Mouse (Mus musculus): ENCODE measurements around the gene Plekha1. TPM values are rescaled to one million over a fixed set of nuclear protein-coding genes. Genes with fewer than 3 reads are reported as not detected.
A peak's percentile ranks its signal among the peaks of the same experiment; 100 is the strongest.

The Plekha1 gene
- total and polyA plus RNA-seq, 3 experiments, result 0.22 TPM; not detected in 2

GRCm38 (mm10) chr7:130827431-130827830 is 38.1 kb upstream of the Plekha1 start:
- peaks cover 77% of the 10 kb centered on the region for H3K9me3 ChIP-seq (replicated peaks)
- no peaks in the 10 kb centered on the region for H3K4me1 ChIP-seq (ENCODE audit: insufficient read depth, low read depth, low read length)
- DNase-seq (ENCODE audit: low spot score), result no peak
- no peaks in the 10 kb centered on the region for H3K27me3 ChIP-seq (ENCODE audit: insufficient read depth, low read length)
- ATAC-seq (ENCODE audit: extremely low read depth, insufficient number of reproducible peaks, low FRiP score, poor library complexity, severe bottlenecking), result no peak
- no peaks in the 10 kb centered on the region for H3K36me3 ChIP-seq (replicated peaks)
- H3K4me3 ChIP-seq (ENCODE audit: low read depth, low read length), result no peak overlapping the region
- TF ChIP-seq GATA2 (IDR thresholded peaks at IDR 0.05; ENCODE audit: borderline replicate concordance, low read depth, low read length) (no peak), GATA1 (IDR thresholded peaks at IDR 0.05; ENCODE audit: borderline replicate concordance, low read length) (no peak)

DNA sequence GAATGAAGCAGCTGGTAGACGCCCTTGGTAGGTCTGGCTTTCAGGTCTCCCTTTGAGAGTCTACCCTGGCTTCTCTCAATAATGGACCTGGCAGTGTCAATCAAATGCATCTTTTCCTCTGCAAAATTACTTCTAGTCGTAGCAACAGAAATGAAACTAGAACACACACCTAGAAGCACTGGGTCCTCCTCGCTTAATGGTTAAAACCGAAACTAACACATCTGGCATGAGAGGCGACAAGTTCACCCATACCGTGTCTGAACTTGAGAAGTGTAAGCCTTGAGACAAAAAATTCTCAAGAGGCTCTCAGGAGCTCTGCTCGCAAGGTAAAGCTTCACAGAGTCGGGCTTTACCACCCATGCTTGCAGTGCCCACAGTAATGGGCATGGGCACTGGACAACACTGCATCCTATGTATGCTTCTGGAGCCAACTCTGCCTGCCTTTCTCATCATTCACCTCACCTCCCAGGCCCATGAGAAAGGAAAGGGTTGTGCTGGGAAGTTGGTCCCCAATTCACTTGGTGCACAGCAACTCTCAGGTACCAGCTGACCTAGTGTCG is 37.6 kb upstream of the Plekha1 start:
- Histone ChIP-seq H3K4me1 (ENCODE audit: insufficient read depth, low read depth, low read length) (no peaks in the 10 kb centered on the region), H3K27me3 (ENCODE audit: insufficient read depth, low read length) (no peaks in the 10 kb centered on the region), H3K36me3 (replicated peaks) (no peaks in the 10 kb centered on the region), H3K4me3 (ENCODE audit: low read depth, low read length) (no peak overlapping the region), H3K9me3 (replicated peaks) (peaks cover 75% of the 10 kb centered on the region)
- TF ChIP-seq GATA1 (IDR thresholded peaks at IDR 0.05; ENCODE audit: borderline replicate concordance, low read length) (no peak), GATA2 (IDR thresholded peaks at IDR 0.05; ENCODE audit: borderline replicate concordance, low read depth, low read length) (no peak), POLR2AphosphoS5 (IDR thresholded peaks at IDR 0.05; ENCODE audit: insufficient replicate concordance, low read depth, low read length) (no peak), CTCF (IDR thresholded peaks at IDR 0.05; ENCODE audit: low read depth, low read length) (no peak), TAL1 (conservative IDR thresholded peaks at IDR 0.05; ENCODE audit: low read depth, low read length) (no peak)
- no peak for ATAC-seq (ENCODE audit: extremely low read depth, insufficient number of reproducible peaks, low FRiP score, poor library complexity, severe bottlenecking)
- DNase-seq (ENCODE audit: low spot score), result no peak

- no peaks in the 10 kb centered on the region for H3K4me1 ChIP-seq (ENCODE audit: insufficient read depth, low read depth, low read length)
Measured at GRCm38 (mm10) chr7:130828475-130828874, 37.1 kb upstream of the Plekha1 start.

DNA sequence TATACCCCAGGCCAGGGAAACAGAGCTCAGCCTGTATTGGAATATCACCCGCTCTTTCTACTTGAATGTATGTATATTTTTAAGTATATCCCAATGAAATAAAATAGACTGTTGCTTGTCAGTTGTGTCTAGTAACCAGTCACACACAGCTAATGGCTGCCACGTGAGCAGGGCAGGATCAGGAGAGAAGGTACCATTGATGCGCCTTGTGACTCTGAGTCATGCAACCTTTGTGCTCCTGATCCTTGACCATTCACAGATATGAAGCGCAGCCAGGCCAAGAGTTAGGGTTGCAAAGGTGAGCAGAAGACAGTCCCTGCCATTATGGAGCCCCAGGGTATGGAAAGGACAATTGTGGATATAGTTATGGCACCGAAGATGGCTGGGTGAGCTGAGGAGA is 34.0 kb upstream of the Plekha1 start:
- no peak for DNase-seq (ENCODE audit: low spot score)
- Histone ChIP-seq H3K36me3 (replicated peaks) (no peaks in the 10 kb centered on the region), H3K4me3 (ENCODE audit: low read depth, low read length) (no peak overlapping the region), H3K27me3 (ENCODE audit: insufficient read depth, low read length) (0 out of 2 replicates have a peak, but pooled peaks cover 2% of the 10 kb centered on the region), H3K4me1 (ENCODE audit: insufficient read depth, low read depth, low read length) (no peaks in the 10 kb centered on the region), H3K9me3 (replicated peaks) (peaks cover 83% of the 10 kb centered on the region)
- TF ChIP-seq GATA2 (IDR thresholded peaks at IDR 0.05; ENCODE audit: borderline replicate concordance, low read depth, low read length) (no peak), GATA1 (IDR thresholded peaks at IDR 0.05; ENCODE audit: borderline replicate concordance, low read length) (no peak), POLR2AphosphoS5 (IDR thresholded peaks at IDR 0.05; ENCODE audit: insufficient replicate concordance, low read depth, low read length) (no peak), TAL1 (conservative IDR thresholded peaks at IDR 0.05; ENCODE audit: low read depth, low read length) (no peak), CTCF (IDR thresholded peaks at IDR 0.05; ENCODE audit: low read depth, low read length) (no peak)
- no peak for ATAC-seq (ENCODE audit: extremely low read depth, insufficient number of reproducible peaks, low FRiP score, poor library complexity, severe bottlenecking)

More at GRCm38 (mm10) chr7:130828475-130828874, 37.1 kb upstream of the Plekha1 start:
- ATAC-seq (ENCODE audit: extremely low read depth, insufficient number of reproducible peaks, low FRiP score, poor library complexity, severe bottlenecking), result no peak
- peaks cover 77% of the 10 kb centered on the region for H3K9me3 ChIP-seq (replicated peaks)
- H3K4me3 ChIP-seq (ENCODE audit: low read depth, low read length), result no peak overlapping the region
- TF ChIP-seq POLR2AphosphoS5 (IDR thresholded peaks at IDR 0.05; ENCODE audit: insufficient replicate concordance, low read depth, low read length), result no peak
- no peak for TF ChIP-seq TAL1 (conservative IDR thresholded peaks at IDR 0.05; ENCODE audit: low read depth, low read length)
- TF ChIP-seq CTCF (IDR thresholded peaks at IDR 0.05; ENCODE audit: low read depth, low read length), result no peak
- no peak for TF ChIP-seq GATA1 (IDR thresholded peaks at IDR 0.05; ENCODE audit: borderline replicate concordance, low read length)
- H3K36me3 ChIP-seq (replicated peaks), result no peaks in the 10 kb centered on the region
- no peaks in the 10 kb centered on the region for H3K27me3 ChIP-seq (ENCODE audit: insufficient read depth, low read length)
- DNase-seq (ENCODE audit: low spot score), result no peak

DNA sequence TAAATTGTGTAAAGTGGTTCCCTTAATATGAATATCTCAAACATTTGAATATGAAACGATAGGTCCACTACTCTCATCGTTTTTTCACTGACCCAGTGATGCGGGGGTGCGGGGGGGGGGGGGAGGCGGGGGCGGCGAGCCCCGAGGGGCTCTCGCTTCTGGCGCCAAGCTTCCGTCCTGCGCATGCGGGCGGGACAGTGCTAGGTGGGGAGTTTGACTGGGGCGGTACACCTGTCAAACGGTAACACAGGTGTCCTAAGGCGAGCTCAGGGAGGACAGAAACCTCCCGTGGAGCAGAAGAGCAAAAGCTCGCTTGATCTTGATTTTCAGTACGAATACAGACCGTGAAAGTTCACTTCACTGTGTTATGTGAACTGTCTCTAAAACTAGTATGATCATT is 31.3 kb upstream of the Plekha1 start:
- no peaks in the 10 kb centered on the region for H3K36me3 ChIP-seq (replicated peaks)
- peak; percentile 100 for ATAC-seq (ENCODE audit: extremely low read depth, insufficient number of reproducible peaks, low FRiP score, poor library complexity, severe bottlenecking)
- TF ChIP-seq TAL1 (conservative IDR thresholded peaks at IDR 0.05; ENCODE audit: low read depth, low read length), result no peak
- TF ChIP-seq GATA2 (IDR thresholded peaks at IDR 0.05; ENCODE audit: borderline replicate concordance, low read depth, low read length), result no peak
- TF ChIP-seq POLR2AphosphoS5 (IDR thresholded peaks at IDR 0.05; ENCODE audit: insufficient replicate concordance, low read depth, low read length), result no peak
- no peak for TF ChIP-seq GATA1 (IDR thresholded peaks at IDR 0.05; ENCODE audit: borderline replicate concordance, low read length)
- no peak for TF ChIP-seq CTCF (IDR thresholded peaks at IDR 0.05; ENCODE audit: low read depth, low read length)
- 0 out of 2 replicates have a peak, but pooled peaks cover 2% of the 10 kb centered on the region for H3K27me3 ChIP-seq (ENCODE audit: insufficient read depth, low read length)
- no peak for DNase-seq (ENCODE audit: low spot score)
- no peaks in the 10 kb centered on the region for H3K4me1 ChIP-seq (ENCODE audit: insufficient read depth, low read depth, low read length)
- H3K9me3 ChIP-seq (replicated peaks), result peaks cover 85% of the 10 kb centered on the region
- no peak overlapping the region for H3K4me3 ChIP-seq (ENCODE audit: low read depth, low read length)

GRCm38 (mm10) chr7:130834958-130835861 is 30.3 kb upstream of the Plekha1 start:
- no peaks in the 10 kb centered on the region for H3K36me3 ChIP-seq (replicated peaks)
- TF ChIP-seq POLR2AphosphoS5 (IDR thresholded peaks at IDR 0.05; ENCODE audit: insufficient replicate concordance, low read depth, low read length), result no peak
- TF ChIP-seq GATA2 (IDR thresholded peaks at IDR 0.05; ENCODE audit: borderline replicate concordance, low read depth, low read length), result no peak
- TF ChIP-seq GATA1 (IDR thresholded peaks at IDR 0.05; ENCODE audit: borderline replicate concordance, low read length), result no peak
- TF ChIP-seq TAL1 (conservative IDR thresholded peaks at IDR 0.05; ENCODE audit: low read depth, low read length), result no peak
- TF ChIP-seq CTCF (IDR thresholded peaks at IDR 0.05; ENCODE audit: low read depth, low read length), result no peak
- H3K9me3 ChIP-seq (replicated peaks), result peaks cover 86% of the 10 kb centered on the region
- ATAC-seq (ENCODE audit: extremely low read depth, insufficient number of reproducible peaks, low FRiP score, poor library complexity, severe bottlenecking) (no peak), DNase-seq (ENCODE audit: low spot score) (no peak)
- H3K4me1 ChIP-seq (ENCODE audit: insufficient read depth, low read depth, low read length), result no peaks in the 10 kb centered on the region
- H3K4me3 ChIP-seq (ENCODE audit: low read depth, low read length), result no peak overlapping the region
- H3K27me3 ChIP-seq (ENCODE audit: insufficient read depth, low read length), result 0 out of 2 replicates have a peak, but pooled peaks cover 2% of the 10 kb centered on the region
